Mouse (Mus musculus): ENCODE data around the gene Sept5.

Sept5 gene

DNA sequence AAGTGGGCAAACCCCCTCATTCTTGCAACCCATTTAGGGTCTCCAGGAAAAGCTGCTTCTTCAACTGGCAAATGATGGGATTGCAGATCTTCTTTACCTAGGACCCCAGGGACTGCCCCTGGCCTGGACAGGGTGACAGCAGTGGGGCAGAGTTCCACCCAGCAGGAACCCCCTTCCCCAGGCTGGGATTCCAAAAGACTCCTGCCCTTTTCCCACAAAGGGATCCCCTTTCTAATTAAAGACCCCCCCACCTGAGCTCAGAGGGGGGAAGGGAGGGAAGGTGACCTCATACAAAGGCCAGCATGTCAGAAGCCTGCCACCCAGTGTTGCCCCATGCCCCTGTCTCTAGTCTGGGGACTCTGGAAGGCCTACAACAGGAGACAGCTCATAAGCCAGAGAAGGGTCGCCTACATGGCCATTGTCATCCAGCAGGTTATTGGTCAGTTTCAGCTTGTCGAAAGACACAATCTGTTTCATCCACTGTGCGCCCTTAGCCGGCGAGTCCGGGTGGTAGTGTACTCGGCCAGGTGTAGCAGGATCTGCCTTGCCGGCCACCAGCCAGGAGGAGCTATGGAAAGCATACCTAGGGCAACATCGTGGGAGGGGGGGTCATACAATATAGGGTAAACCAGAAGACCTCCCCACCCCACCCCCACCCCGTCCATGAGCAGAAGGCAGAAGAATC lies 45.9 kb downstream of the Sept5 start:
- no peak for DNase-seq (ENCODE audit: low spot score in 2 of 2)

- no peak for DNase-seq (ENCODE audit: low spot score in 2 of 2)
Observed at GRCm38 (mm10) chr16:18583169-18583568, 46.6 kb downstream of the Sept5 start.

GRCm38 (mm10) chr16:18582426-18583148 lies 47.2 kb downstream of the Sept5 start:
- no peak for DNase-seq (ENCODE audit: low spot score in 2 of 2)

DNA sequence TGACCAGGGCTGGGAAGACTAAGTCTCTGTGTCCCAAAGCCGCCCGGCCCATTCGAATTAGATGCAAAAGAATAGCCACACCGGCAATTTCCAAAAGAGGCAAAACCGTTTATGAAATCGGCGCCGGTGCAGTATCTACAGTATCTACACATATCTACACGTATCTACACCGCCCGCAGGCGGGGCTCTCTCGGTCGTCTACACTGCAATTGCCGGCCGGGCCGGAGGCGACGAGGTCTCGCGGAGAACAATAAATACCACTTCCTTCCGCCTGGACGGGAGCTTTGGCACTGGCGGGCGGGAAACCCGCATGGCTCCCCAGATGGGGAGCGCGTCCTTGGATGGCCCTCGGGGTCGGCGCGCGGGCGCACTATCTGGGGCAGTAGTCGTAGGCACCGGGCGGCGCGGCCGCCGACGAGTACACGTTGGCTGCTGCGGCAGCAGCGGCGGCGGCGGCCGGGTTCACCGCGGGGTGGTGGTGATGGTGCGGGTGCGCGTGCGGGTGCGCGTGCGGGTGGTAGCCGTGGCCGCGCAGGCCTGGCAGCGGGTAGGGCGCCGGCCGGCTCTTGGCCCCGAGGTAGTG lies 48.0 kb downstream of the Sept5 start:
- no peak for DNase-seq (ENCODE audit: low spot score in 2 of 2)

GRCm38 (mm10) chr16:18581050-18581622 lies 48.6 kb downstream of the Sept5 start:
- DNase-seq (ENCODE audit: low spot score in 2 of 2) = no peak

DNA sequence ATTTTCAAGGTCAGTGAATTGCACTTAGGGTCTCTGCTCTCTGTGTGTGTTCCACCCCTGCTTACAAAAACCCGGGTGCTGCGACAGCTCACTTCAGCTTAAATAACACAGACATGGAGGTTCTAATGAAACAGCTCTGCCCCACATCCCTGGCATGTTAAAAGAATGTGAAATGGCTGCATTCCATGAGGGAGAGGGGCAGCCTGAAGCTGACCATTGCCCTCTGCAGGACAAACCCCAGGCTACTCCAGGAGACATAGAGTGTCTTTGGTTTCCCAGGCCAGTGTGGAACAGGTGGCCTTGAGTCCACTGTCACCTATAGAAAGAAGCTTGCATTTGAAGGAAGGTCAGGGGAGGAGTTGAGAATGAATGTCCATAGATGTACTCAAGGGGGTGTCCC lies 49.4 kb downstream of the Sept5 start:
- no peak for DNase-seq (ENCODE audit: low spot score in 2 of 2)

GRCm38 (mm10) chr16:18577599-18578160 lies 52.1 kb downstream of the Sept5 start:
- no peak for DNase-seq (ENCODE audit: low spot score in 2 of 2)

GRCm38 (mm10) chr16:18577071-18577470 lies 52.7 kb downstream of the Sept5 start:
- DNase-seq (ENCODE audit: low spot score in 2 of 2) = no peak

DNA sequence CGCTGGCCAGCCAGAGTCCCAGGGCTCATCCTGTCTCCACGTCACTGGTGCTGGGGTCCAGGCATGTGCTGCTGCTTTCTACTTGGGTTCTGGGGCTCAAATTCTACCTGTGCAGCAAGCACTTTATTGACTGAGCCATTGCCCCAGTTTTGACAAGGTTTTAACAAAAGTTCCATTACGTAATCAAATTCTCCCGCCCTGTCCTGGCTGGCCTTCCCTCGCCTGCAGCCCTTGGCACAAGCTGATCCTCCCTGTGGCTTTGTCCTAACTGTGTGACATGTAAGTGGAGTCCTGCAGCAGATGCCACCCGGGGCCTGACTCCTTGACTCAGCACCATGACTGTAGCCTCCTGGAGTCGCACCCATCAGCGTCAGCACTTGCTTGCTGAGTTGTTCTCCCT lies 55.6 kb downstream of the Sept5 start:
- DNase-seq (ENCODE audit: low spot score in 2 of 2) = no peak

All from natural killer cell, adult 2 months (primary cell).